Mouse (Mus musculus) left cerebral cortex, adult 11 months (tissue): ENCODE results near the gene Gucd1.
"Not testable (repeated sequence)": the region's sequence is repeated elsewhere in the genome, so short reads cannot be mapped to it uniquely, and the experiment has no call there.

ENCODE experiments used
- DNase-seq: peaks from one replicate; pipeline ENCODE4 v3.0.0; 2022; ENCODE audit warnings: low spot score

The Gucd1 gene

DNA sequence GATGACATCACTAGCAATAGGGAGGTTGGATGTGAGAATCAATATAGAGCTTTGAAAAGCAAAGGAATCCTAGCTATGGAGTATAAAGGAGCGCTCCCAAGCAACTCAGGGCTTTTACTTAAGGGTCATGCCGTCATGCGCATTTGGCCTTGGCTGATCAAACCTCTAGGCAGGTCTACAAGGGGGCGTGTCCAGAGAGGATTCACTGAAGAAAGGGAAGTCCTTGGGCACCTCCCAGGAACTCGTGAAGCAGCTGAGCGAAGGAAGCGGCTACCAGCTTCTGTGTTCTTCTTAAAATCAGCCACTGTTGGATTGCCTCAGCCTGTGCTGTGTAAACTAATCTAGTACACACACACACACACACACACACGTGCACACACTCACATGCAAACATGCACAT, 44.4 kb downstream of the Gucd1 start:
- DNase-seq = no peak

DNA sequence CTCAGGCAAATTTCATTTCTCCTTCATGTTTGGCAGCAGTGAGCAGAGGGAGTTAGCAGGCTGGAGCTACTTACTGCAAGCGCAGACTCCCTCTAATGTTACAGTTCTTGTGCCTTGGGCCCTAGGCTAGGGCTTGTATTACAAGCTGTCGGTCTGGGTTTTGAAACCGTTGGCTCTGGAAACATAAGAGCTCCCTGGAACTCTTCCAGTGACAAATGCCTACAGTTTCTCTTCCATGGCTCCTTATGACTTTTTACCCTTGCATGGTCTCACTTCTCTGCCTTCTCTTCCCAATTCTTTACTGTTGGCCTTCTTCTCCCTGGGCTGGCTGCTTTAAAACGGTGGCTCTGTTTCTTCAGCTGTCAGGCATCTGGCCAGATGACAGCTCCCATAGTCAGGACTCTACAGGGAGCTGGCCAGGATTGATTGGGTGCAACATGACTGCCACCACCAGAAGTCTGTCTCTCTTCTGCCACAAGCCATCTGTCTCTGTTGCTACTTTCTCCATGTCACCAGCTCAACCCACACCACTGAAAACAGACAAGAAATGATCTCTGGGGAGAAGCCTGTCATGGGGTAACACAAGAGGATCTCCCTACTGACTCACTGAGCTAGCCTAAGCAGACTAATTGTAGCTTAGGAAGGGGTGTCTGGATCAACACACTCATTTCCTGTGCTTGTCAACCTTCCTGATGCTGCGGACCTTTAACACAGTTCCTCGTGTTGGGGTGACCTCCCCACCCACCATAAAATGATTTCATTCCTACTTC, 51.8 kb downstream of the Gucd1 start:
- DNase-seq = no peak

DNA sequence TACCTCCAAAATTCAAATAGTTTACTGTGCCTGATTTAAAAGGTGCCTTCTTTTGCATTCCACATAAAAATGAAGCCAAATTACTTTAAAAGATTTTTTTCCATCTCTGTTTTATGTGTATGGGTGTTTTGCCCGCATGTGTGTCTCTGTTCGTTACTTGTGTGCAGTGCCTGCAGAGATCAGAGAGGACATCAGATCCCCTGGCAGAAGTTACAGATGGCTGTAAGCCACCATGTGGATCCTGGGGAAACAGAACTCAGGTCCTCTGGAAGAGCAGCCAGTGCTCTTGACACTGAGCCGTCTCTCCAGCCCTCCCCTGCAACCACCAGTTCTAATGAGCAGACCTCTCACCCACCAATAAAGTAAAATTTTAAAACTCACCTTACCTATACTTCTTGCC, 55.0 kb downstream of the Gucd1 start:
- DNase-seq = no peak

DNA sequence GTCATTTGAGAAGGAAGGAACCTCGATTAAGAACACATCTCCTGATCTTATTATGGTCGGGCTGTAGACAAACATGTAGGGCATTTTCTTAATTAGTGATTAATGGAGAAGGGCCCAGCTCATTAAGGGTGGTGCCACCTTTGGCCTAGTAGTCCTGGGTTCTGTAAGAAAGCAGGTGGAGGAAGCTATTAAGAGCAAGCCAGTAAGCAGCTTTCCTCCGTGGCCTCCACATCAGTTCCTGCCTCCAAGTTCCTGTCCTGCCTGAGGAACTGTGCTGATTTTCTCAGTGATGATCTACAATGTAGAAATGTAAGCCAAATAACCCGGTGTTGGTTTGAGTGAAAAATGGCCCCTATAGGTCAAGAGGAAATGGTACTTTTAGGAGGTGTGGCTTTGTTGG, 59.4 kb downstream of the Gucd1 start:
- DNase-seq = no peak

DNA sequence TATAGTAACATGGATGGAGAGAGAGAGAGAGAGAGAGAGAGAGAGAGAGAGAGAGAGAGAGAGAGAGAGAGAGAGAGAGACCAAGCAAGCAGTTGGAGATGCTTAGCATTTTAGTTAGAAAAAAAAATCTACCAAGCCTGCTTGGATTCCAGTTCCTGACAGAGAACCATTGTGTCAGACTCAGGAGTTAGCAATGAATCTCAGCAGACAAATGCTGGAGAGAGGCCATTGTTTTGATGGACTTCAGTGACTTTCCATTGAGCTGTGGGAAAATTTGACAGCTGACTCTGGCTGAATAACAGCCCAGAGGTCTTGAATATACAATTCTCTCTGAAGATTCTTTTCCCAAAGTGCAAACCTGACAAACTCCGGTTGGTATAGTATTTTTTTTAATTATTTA, 59.9 kb downstream of the Gucd1 start:
- DNase-seq = no peak

DNA sequence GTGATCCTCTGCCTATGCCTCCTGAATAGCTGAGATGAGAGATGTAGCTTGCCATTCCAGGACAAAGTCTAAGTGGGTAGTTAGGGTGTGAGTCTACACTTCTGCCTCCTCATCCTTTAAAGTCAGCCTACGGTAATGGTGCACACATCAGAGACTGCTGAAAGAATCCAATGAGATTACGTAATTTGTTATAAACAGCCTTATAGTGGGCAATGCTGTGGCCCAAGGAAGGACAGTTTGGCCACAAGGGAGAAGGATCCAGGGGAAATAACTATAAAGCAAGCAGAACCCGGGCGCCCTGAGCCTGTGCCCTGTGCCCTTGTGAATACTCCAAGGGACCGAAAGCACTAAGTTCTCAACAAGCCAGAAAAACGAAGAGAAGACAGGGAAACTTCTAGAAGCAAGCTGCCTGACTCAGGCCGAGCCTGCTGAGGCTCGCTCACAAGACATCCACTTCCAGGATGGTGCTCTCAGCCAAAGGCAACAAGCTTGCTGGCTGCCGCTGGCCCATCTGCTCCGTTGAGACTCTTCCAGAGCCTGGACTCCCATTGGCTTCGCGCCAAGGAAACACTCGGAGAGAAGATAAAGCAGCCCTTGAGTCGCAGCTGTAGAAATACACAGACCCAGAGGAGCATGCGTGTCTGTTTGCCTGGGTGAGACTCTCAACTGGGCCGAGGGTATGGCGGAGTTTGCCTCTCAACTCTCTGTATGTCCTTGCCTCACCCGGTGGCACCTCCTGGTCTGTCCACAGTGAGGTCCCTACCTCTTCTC, 61.5 kb downstream of the Gucd1 start:
- not testable (repeated sequence) for DNase-seq

DNA sequence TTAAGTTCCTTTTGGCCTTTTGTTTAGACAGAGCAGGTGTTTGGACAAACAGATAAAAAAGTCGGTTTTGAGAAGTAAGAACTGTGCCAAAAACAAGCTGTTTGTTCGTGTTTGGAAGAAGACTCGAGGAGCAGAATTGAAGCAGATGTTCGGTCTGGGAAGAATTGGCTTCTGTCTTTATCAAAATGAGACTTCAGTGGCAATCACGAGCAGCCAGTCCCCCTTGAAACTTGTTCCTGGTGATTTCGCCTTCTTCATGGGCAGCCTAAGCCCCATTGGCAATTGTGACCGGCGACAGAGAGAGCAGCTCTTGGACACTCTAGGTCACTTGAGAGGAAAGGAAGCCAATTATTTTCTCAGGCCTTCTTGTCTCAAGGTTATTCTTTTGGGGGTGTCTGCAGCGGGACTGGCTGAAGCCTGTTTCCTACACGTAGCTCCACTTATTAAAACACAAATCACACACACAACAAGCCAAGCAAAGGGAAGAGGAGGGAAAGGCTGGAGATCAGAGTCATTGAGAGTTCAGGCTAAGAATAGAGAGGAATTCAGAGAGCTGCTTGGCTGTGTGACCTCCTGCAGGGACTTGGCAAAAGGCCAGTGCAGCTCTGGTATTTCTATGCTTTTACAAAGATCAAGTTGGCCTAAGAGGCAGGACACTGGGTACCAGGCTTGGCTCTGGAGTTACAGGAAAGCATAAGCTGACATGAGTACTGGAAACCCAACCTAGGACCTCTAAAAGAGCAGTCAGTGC, 66.6 kb downstream of the Gucd1 start:
- no peak for DNase-seq

DNA sequence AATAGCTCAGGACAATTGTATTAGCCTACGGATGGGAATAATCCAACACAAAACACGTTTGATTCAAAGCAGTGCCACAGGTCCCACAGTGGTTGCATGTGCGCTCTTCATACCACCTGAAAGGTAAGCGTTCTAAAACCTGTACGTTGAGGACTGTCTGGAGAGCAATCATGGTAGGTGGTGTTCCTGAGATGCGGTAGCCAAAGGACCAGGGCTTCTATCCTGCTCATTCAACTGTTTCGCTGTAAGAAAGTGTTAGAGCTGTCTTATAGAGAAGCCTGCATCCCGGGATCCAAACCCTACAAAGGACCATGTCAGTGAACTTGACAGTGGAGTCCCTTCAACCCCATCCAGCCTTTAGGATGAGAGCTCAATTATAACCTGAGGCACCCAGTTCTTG, 67.4 kb downstream of the Gucd1 start:
- DNase-seq = no peak

DNA sequence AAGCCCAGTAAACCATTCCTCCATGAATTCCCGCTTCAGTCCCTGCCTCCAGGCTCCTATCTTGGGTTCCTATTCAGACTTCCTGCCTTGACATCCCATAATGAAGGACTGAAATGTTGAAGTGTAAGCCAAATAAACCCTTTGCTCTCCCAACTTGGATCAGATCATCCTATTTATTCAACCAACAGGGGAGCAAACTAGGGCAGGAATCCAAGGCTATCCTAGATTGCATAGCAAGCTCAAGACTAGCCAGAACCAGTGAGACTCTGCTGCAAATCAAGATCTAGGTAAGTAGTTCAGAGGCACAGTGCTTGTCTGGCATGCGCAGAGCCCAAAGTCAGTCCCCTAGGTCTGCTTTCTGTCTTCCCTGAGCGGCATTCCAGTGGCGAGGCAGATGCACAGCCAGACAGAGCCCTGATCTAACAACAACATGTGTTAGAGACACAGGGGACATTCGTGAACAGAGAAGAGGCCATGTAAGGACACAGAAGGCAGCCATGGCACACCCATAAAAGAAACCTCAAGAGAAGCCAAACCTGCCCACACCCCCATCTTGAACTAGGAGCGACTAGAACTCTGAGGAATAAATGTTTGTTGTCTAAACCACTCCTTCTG, 68.9 kb downstream of the Gucd1 start:
- DNase-seq = no peak

DNA sequence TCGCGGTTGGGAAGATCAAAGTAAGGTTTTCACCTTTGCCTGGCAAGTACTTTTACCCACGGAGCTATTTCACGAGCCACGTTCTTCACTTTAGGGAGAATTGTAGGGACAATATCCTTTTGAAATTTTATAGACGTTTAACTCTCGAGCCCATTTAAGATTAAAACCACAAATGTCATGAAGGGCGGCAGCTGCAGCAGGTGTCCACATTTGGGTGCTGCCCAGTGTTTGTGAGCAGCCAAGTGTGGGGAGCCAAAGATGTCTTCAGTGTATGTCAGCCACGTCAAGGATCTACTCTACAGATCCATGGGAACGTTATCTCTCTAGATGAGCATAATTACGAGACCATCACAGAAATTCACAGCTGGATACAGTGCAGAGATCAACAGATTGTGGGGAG, 70.3 kb downstream of the Gucd1 start:
- DNase-seq = no peak

DNA sequence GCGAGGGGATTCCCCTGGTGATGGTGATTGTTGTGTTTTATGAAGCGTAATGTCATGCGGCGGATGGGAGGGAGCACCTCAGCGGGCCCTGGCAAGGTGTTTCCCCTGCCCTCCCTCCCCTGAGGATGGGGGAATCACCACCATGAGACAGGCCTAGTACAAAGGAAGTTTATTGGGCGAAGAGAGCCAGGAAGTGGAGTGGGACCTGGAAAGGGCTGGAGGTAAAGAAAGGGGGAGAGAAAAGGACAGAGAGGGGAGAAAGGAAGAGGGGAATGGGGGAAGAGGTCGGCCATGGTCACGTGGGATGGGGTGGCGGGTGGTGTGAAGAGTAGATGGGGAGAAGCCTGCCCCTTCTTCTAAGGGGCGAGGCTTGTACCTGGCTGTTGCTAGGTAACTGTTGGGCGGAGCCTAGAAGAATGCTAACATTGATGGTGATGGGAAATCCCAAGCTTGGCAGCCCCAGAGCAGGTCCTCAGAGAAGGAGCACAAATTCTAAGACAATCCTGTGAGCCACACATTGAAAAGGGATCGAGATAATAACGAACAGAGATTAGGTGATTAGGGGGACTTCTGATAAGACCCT, 71.2 kb downstream of the Gucd1 start:
- DNase-seq = no peak

DNA sequence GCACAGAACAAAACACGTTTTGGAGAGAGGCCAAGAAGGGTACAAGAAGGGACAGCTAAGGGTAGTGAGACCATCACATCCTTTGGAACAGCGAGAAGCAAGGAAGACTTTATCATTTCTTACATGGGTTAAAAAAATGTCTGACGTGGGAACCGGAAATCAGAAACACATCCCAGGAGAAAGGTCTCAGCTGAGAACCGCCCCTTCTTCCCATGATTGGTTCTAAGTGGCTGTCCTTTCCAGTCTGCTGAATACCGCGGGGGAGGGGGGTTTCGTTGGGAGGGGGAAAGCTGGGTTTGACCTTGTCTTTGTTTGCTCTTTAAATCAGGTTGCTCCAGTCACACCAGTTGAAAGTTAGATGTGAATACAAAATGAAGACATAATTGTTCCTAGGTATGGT, 72.7 kb downstream of the Gucd1 start:
- DNase-seq = no peak

DNA sequence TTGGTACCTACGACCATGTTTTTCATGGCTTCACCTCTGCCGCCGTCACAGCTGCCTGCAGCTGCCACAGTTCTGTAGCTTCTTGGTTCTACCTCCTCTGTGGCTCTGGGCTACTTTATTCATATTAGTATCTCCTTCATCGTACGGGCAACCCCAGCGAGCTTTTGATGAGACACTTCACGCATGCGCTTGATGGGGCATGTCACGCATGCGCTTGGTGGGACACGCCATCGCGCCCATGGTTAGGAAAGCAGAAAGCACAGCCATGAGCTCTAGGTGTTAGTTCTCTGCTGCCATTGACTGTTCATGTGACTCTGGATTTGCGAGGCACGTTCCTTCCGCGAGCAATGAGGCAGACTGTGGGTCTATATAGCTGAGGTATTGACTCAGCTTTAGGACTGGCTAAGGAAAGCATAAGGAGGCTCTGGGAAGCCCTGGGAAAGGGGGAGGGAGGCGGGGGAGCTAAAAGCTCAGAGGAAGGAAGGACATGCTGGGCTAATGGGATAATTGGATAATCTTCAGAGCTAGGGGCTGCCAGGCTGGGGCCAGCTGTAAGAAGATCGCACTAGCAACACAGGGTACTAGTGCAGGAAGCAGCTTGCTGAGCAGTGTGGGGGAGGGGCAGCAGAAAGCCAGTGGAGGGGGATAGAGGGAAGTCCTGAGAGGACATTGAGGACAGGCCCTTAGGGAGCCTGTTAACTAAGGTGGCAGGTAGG, 73.5 kb downstream of the Gucd1 start:
- DNase-seq = no peak

DNA sequence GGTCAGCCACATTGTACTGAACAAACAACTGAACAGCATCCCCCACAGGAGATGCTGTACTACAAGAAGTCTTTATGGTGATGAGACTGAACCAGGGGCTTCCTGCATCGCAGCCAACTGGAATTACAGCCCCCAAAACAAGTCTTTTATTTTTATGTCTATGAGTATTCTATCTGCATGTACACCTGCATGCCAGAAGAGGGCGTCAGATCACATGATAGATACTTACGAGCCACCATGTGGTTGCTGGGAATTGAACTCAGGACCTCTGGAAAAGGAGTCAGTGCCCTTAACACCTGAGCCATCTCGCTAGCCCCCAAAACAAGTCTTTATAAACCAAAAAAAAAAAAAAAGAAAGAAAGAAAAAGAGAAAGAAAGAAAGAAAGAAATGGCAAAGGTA, 74.8 kb downstream of the Gucd1 start:
- no peak for DNase-seq

DNA sequence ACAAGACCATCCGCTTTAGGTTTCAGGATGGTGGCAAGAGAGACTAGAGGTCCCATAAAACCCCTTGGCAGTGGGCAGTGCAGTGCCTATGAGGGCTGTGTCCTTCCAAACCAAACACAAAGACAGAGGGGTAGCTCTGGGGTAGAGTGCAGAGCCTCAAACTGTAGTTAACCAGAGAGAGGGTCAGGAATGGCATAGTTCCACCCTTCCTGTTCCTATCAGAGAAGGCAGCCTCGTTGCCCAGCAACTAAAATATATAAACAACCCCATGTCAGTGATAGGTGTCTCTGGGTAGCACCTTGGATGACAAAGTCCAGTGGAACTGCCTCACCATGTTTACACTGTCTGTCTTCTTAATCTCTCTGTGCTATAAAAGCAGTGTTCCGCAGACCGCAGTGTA, 76.0 kb downstream of the Gucd1 start:
- DNase-seq = no peak

DNA sequence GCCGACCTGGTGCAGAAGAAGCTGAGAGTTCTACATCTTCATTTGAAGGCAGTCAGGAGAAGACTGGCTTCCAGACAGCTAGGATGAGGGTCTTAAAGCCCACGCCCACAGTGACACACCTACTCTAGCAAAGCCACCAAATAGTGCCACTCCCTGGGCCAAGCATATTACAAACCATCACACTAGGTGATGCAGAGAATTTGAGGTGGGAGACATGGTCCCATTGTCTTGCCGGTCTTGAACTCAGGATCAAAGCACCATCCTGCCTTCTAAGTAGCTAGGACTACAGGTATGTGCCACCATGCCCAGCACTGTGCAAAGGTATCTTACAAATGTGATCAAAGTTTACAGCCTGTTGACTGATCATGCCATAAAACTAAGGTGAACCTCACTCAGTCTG, 77.0 kb downstream of the Gucd1 start:
- no peak for DNase-seq

DNA sequence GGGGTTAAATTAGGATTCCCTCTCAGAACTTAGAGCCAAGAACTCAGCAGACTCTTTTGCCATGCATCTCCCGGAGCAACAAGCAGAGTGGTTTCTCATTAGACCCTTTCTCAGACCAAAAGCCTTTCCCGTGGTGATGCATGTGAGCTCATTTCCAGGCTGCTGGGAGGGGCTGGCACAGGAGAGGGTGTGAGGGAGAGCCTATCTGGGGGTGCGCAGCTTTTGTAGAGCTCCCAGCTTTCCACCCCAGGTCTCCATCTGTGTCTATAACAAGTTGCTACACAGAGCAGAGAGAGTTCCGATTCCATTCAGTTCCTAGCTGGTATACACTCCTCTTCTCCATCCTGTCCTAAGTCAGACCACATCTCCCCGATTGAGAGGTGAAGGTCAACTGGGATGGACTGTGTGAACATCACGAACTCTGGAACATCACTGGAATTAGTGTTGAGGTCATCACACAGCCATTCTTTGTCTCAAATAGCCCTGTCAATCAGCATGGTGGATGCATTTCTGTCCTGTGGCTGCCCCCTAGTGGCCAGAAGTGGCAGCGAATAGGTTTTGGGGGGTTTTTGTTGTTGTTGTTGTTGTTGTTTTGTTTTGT, 78.5 kb downstream of the Gucd1 start:
- no peak for DNase-seq

DNA sequence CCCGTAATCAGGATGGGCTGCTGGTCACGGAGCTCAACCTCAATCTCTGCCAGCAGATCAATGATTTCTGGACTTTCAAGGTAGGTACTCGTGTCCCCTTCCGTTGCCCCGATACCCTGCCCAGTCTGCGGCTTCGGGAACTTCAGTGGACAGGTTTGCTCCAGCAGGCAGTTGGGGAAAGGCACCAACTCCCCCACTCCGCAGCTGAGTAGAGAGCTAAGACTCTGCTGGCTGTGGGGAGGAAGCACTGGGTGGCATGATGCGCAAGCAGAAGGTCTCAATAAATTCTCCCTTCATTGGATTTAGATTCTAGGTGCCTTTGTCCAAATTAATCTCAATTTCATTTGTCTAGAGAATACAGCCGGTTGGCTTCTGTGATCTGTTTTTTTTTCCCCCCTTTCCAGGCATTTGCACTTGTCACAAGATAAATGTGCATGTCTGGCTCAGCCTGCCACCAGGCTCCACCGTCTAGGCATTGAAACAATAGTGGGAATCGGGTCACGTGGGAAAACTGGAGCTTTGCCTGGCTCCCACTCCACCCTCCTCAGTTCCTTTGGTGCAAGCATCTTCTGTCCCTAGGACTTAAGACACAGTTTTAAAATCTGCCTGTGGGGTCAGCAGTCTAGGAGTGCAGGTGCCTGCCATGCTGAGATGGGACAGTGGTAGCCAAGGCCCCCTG, 79.5 kb downstream of the Gucd1 start:
- no peak for DNase-seq

DNA sequence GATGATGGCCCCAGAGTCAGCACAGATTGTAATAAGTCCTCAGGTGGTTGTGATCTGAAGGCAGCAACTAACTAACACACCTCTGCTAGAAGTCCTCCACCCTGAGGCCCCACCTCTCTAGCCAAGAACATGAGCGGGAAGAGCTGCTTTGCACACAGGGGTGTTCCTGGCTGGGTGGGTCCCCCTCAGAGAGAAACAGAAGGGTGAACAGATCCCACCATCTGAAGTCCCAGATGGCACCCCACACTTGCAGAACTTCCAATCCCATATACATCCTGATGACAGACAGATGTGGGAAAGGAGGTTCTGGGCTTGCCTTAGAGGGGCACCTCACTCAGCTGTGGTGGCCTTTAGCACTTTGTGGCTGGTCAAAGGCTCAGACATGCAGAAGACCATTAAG, 80.5 kb downstream of the Gucd1 start:
- DNase-seq = no peak

DNA sequence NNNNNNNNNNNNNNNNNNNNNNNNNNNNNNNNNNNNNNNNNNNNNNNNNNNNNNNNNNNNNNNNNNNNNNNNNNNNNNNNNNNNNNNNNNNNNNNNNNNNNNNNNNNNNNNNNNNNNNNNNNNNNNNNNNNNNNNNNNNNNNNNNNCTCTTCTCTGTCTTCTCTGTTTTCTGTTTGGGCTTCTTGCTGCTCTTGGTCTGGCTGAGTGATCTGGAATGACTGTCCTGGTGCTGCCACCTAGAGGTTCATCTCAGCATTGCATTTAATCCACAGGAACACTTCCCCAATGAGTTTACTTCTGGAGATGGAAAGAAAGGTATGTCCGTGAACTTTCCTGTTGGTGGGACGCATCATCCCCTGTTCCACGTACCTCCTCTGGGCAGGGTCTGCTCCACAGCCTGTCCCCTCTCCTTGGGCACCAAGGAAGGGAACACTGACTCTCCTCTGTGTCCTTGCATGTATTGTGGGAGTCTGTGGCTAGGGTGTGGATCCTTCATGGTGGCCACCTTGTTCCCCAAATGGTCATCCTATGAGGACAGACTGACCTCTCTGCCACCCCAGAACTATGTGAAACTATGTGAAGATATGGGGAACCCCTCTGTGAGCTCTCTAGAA, 81.1 kb downstream of the Gucd1 start:
- peak; percentile 80 for DNase-seq
